Mouse (Mus musculus): ENCODE measurements around the gene Schip1. TPM values are rescaled to one million over a fixed set of nuclear protein-coding genes. Genes with fewer than 3 reads are reported as not detected.

The Schip1 gene
- polyA plus RNA-seq, 1 experiment = 2.5 TPM

DNA sequence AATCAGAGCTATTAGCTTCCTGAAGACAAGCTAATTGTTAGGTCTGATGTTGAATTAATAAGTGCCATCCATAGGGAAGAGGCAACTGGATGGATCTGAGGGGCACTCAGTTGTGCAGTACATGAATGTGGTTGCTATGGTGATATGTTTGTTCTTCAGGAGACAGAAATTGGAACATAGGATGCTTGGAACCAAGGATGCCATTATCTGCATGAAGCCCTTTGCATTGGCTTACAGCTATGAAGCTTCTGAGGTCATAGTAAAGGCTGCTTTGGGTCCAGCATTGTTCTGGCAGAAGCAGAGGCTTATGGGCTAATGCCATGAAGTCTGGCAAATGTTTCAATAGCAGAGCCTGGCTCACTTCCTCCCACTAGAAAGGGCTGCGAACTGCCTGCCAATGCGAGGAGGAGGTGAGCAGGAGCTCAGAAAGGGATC lies 339.2 kb downstream of the Schip1 start:
- Histone ChIP-seq H3K36me3 (ENCODE audit: control insufficient read depth, insufficient read depth, low read length) (no peaks in the 10 kb centered on the region), H3K27ac (ENCODE audit: control insufficient read depth, insufficient read depth, low read depth, low read length) (no peak overlapping the region), H3K4me3 (ENCODE audit: control insufficient read depth, low read depth, low read length) (no peak overlapping the region), H3K4me1 (ENCODE audit: control insufficient read depth, insufficient read depth, low read length) (no peaks in the 10 kb centered on the region), H3K27me3 (ENCODE audit: control insufficient read depth, insufficient read depth, low read length) (no peaks in the 10 kb centered on the region)
- TF ChIP-seq CTCF (IDR thresholded peaks at IDR 0.05; ENCODE audit: control insufficient read depth, insufficient read depth, insufficient replicate concordance, low read depth, low read length) (no peak), POLR2A (IDR thresholded peaks at IDR 0.05; ENCODE audit: control insufficient read depth, low read depth, low read length) (no peak)

DNA sequence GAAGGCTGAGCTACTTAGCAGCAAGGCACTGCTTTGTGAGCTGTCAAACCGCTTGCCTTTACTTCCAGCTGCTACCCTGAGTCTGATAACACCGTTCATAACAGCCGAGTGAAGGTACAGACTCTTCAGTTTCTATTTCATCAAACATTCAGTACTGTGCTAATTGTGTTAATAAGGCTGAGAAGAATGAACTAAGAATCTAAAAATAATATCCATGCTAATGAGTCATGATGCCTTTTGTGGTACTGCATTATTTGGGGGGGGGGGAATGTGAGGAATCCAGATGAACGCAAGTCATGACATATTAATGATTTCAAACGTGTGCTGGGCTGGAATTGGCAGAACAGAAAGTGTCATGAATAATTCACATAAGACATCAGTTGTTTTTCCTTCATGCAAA lies 341.1 kb downstream of the Schip1 start:
- Histone ChIP-seq H3K4me3 (ENCODE audit: control insufficient read depth, low read depth, low read length) (no peak overlapping the region), H3K27me3 (ENCODE audit: control insufficient read depth, insufficient read depth, low read length) (no peaks in the 10 kb centered on the region), H3K27ac (ENCODE audit: control insufficient read depth, insufficient read depth, low read depth, low read length) (no peak overlapping the region), H3K36me3 (ENCODE audit: control insufficient read depth, insufficient read depth, low read length) (no peaks in the 10 kb centered on the region), H3K4me1 (ENCODE audit: control insufficient read depth, insufficient read depth, low read length) (no peaks in the 10 kb centered on the region)
- TF ChIP-seq CTCF (IDR thresholded peaks at IDR 0.05; ENCODE audit: control insufficient read depth, insufficient read depth, insufficient replicate concordance, low read depth, low read length) (no peak), POLR2A (IDR thresholded peaks at IDR 0.05; ENCODE audit: control insufficient read depth, low read depth, low read length) (no peak)

DNA sequence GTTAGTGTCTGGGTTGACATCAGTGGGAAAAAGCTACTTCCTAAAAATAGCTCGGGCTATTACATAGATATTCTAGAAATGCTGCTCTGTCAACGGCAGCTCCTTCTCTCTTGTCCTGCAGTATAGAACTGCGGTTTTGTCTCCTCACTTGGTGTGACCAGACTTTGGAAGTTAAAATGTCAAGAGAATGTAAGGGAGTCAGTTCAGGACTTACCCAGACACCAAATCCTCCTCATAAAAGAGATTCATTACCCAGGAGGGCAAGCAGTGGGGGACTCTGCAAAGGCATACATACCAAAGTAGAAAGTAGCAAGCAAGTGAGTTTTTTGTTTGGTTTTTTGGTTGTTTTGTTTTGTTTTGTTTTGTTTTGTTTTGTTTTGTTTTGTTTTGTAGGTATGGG lies 347.7 kb downstream of the Schip1 start:
- TF ChIP-seq CTCF (IDR thresholded peaks at IDR 0.05; ENCODE audit: control insufficient read depth, insufficient read depth, insufficient replicate concordance, low read depth, low read length) (no peak), POLR2A (IDR thresholded peaks at IDR 0.05; ENCODE audit: control insufficient read depth, low read depth, low read length) (no peak)
- Histone ChIP-seq H3K27me3 (ENCODE audit: control insufficient read depth, insufficient read depth, low read length) (no peaks in the 10 kb centered on the region), H3K36me3 (ENCODE audit: control insufficient read depth, insufficient read depth, low read length) (no peaks in the 10 kb centered on the region), H3K4me3 (ENCODE audit: control insufficient read depth, low read depth, low read length) (no peak overlapping the region), H3K27ac (ENCODE audit: control insufficient read depth, insufficient read depth, low read depth, low read length) (no peak overlapping the region), H3K4me1 (ENCODE audit: control insufficient read depth, insufficient read depth, low read length) (no peaks in the 10 kb centered on the region)

DNA sequence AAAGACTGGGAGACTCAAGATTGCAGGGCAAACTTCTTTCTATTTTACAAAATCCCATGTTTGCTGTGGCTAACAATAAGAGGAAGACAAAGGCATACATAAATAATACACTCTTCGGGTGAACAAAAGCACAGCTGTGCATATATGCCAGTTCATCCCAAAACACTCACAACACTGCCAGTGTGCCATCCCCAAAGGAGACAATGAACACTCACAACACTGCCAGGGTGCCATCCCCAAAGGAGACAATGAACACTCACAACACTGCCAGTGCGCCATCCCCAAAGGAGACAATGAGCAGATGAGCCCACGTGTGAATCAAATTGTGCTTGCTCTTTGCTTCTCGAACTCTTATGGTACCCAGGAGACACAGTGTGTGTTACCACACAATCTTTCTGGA lies 355.2 kb downstream of the Schip1 start:
- no peak overlapping the region for H3K27ac ChIP-seq (ENCODE audit: control insufficient read depth, insufficient read depth, low read depth, low read length)
- no peaks in the 10 kb centered on the region for H3K36me3 ChIP-seq (ENCODE audit: control insufficient read depth, insufficient read depth, low read length)
- no peak overlapping the region for H3K4me3 ChIP-seq (ENCODE audit: control insufficient read depth, low read depth, low read length)
- no peaks in the 10 kb centered on the region for H3K4me1 ChIP-seq (ENCODE audit: control insufficient read depth, insufficient read depth, low read length)
- H3K27me3 ChIP-seq (ENCODE audit: control insufficient read depth, insufficient read depth, low read length) = no peaks in the 10 kb centered on the region
- TF ChIP-seq POLR2A (IDR thresholded peaks at IDR 0.05; ENCODE audit: control insufficient read depth, low read depth, low read length) (no peak), CTCF (IDR thresholded peaks at IDR 0.05; ENCODE audit: control insufficient read depth, insufficient read depth, insufficient replicate concordance, low read depth, low read length) (no peak)

DNA sequence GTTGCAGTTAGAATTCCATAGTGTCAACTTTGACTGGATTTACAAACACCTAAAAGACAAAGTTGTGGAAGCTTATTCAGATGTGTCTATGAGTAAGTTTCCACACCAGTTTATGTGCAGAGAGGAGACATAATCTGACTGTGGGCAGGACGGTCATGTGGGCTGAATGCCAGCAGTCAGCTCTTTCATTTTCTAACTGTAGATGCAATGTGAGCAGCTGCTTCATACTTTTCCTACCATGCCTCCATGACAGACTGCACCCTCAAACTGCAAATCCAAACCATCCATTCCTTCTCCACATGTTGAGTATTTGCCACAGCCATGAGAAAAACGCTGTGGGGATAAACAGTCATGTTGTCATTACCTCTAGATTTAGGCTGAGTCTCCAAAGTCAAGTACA lies 356.3 kb downstream of the Schip1 start:
- Histone ChIP-seq H3K36me3 (ENCODE audit: control insufficient read depth, insufficient read depth, low read length) (no peaks in the 10 kb centered on the region), H3K27ac (ENCODE audit: control insufficient read depth, insufficient read depth, low read depth, low read length) (no peak overlapping the region), H3K27me3 (ENCODE audit: control insufficient read depth, insufficient read depth, low read length) (no peaks in the 10 kb centered on the region), H3K4me3 (ENCODE audit: control insufficient read depth, low read depth, low read length) (no peak overlapping the region), H3K4me1 (ENCODE audit: control insufficient read depth, insufficient read depth, low read length) (no peaks in the 10 kb centered on the region)
- TF ChIP-seq POLR2A (IDR thresholded peaks at IDR 0.05; ENCODE audit: control insufficient read depth, low read depth, low read length) (no peak), CTCF (IDR thresholded peaks at IDR 0.05; ENCODE audit: control insufficient read depth, insufficient read depth, insufficient replicate concordance, low read depth, low read length) (no peak)

DNA sequence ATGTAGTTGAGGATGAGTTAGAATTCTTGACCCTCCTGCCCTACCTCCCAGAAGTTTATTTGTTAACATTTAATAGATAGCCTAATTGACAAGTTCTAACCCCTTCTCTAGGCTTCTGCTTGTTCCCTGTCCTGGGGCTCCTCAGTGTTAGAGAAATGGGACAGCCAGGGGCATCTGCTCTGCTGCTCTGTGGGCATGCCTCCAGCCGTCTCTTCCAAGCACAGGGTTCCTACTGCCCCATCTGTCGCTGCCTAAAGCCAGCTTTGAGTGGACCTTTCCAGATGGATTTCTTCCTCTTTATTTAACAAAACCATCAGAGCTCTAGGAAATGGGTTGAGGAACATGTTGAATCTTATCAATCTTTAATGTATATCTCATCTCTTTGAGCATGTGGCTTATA lies 357.2 kb downstream of the Schip1 start:
- no peak overlapping the region for H3K4me3 ChIP-seq (ENCODE audit: control insufficient read depth, low read depth, low read length)
- H3K27ac ChIP-seq (ENCODE audit: control insufficient read depth, insufficient read depth, low read depth, low read length) = no peak overlapping the region
- no peaks in the 10 kb centered on the region for H3K27me3 ChIP-seq (ENCODE audit: control insufficient read depth, insufficient read depth, low read length)
- H3K36me3 ChIP-seq (ENCODE audit: control insufficient read depth, insufficient read depth, low read length) = no peaks in the 10 kb centered on the region
- no peaks in the 10 kb centered on the region for H3K4me1 ChIP-seq (ENCODE audit: control insufficient read depth, insufficient read depth, low read length)
- TF ChIP-seq POLR2A (IDR thresholded peaks at IDR 0.05; ENCODE audit: control insufficient read depth, low read depth, low read length) (no peak), CTCF (IDR thresholded peaks at IDR 0.05; ENCODE audit: control insufficient read depth, insufficient read depth, insufficient replicate concordance, low read depth, low read length) (no peak)

DNA sequence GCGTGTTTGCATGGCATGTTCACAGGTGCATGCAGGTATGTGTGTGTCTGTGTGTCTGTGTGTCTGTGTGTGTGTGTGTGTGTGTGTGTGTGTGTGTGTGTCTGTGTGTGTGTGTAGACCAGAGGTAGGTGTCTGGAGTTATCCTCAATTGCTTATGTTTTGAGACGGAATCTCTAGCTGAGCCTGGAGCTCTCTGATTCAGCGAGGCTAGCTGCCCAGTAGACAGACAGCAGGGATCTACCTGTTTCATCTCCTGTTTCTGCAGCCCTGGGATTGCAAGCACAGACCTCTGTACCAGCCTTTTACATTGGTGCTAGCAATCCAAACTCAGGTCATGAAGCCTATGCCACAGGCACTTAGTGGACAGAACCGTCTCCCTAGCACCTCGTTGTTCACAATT lies 363.5 kb downstream of the Schip1 start:
- no peak overlapping the region for H3K4me3 ChIP-seq (ENCODE audit: control insufficient read depth, low read depth, low read length)
- H3K36me3 ChIP-seq (ENCODE audit: control insufficient read depth, insufficient read depth, low read length) = no peaks in the 10 kb centered on the region
- TF ChIP-seq POLR2A (IDR thresholded peaks at IDR 0.05; ENCODE audit: control insufficient read depth, low read depth, low read length) (no peak), CTCF (IDR thresholded peaks at IDR 0.05; ENCODE audit: control insufficient read depth, insufficient read depth, insufficient replicate concordance, low read depth, low read length) (no peak)
- no peaks in the 10 kb centered on the region for H3K27me3 ChIP-seq (ENCODE audit: control insufficient read depth, insufficient read depth, low read length)
- no peaks in the 10 kb centered on the region for H3K4me1 ChIP-seq (ENCODE audit: control insufficient read depth, insufficient read depth, low read length)
- H3K27ac ChIP-seq (ENCODE audit: control insufficient read depth, insufficient read depth, low read depth, low read length) = no peak overlapping the region

DNA sequence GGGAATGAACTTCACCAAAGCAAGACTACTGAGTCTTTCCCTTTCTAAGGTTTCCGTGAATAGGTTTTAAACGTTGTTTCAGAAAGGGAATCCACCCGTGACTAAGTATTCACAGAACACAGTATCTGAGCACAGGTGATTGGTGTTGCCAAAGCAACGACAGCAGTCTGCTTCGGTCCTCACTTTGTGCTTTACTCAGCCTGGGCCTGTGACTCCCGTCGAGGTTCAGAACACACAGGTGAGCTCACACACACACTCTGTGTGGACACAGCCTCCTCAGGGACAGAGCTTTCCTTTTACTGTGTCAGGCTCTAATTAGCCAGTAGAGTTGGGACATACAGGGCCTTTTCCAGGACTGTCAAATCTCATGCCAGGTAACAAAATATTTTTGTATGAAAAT lies 369.8 kb downstream of the Schip1 start:
- Histone ChIP-seq H3K27me3 (ENCODE audit: control insufficient read depth, insufficient read depth, low read length) (no peaks in the 10 kb centered on the region), H3K36me3 (ENCODE audit: control insufficient read depth, insufficient read depth, low read length) (no peaks in the 10 kb centered on the region), H3K4me1 (ENCODE audit: control insufficient read depth, insufficient read depth, low read length) (no peaks in the 10 kb centered on the region), H3K4me3 (ENCODE audit: control insufficient read depth, low read depth, low read length) (no peak overlapping the region), H3K27ac (ENCODE audit: control insufficient read depth, insufficient read depth, low read depth, low read length) (no peak overlapping the region)
- TF ChIP-seq POLR2A (IDR thresholded peaks at IDR 0.05; ENCODE audit: control insufficient read depth, low read depth, low read length) = no peak
- TF ChIP-seq CTCF (IDR thresholded peaks at IDR 0.05; ENCODE audit: control insufficient read depth, insufficient read depth, insufficient replicate concordance, low read depth, low read length) = no peak

Measured in testis, adult 2 months (tissue).